Mouse (Mus musculus) spleen, postnatal 10 days (tissue): ENCODE results near the gene Mlf1.

Source experiments
- DNase-seq, 2 experiments: peaks; one replicate each; pipeline ENCODE4 v3.0.0; 2021 to 2022; ENCODE audit warnings: low spot score in 2 of 2

The Mlf1 gene

DNA sequence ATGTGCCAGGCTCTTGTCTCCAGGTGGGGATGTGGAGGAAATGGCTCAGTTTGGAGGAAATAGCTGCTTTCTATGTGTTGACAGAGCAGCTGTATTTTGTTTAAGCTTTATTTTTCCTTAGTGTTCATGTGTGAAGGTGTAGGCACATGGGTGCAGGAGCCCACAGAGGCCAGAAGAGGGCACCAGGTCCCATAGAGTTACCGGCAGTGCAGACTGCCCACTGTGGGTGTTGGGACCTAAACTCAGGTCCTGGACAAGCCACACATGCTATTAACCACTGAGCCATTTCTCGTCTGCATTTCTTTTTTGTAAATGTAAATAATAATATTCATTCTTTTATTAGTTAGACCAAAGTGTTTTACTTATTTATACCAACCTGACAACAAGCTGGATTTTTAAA, 73.2 kb downstream of the Mlf1 start:
- no peak for DNase-seq
